In genomic region chr2:168191856-168192255, GRCm38 (mm10) we compare ENCODE assay signal across 17 mouse cellular contexts. TPM values are rescaled to one million over a fixed set of nuclear protein-coding genes. Genes with fewer than 3 reads are reported as not detected.
"Had no signal": no experiment of that assay in that cellular context is flagged by ENCODE, and none has a peak within 500 bp of the region (broad histone marks: within the 10 kb centered on the region; RNA-seq: fewer than 3 reads in every experiment).

No protein-coding gene starts in this region.

- DNase-seq: liver, postnatal 0 days; lung, adult 2 months; lung, postnatal 10 days; lung, postnatal 36 days; right cerebral cortex, postnatal 14 days; thymus, adult 2 months; thymus, postnatal 25 days; thymus, postnatal 4 days had no signal

- H3K27ac ChIP-seq: lung, embryonic 15.5 days; macrophage; midbrain, embryonic 13.5 days; midbrain, embryonic 15.5 days; neural tube, embryonic 12.5 days; stomach, embryonic 15.5 days had no signal

- H3K9ac ChIP-seq: liver, postnatal 0 days; lung, embryonic 15.5 days; midbrain, embryonic 13.5 days; midbrain, embryonic 15.5 days; neural tube, embryonic 12.5 days; stomach, embryonic 15.5 days had no signal

- H3K27me3 ChIP-seq: lung, embryonic 15.5 days; megakaryocyte, embryonic 14.5 days; midbrain, embryonic 13.5 days; midbrain, embryonic 15.5 days; neural tube, embryonic 12.5 days; stomach, embryonic 15.5 days had no signal

- H3K4me2 ChIP-seq: lung, embryonic 15.5 days; midbrain, embryonic 11.5 days; midbrain, embryonic 13.5 days; midbrain, embryonic 15.5 days; neural tube, embryonic 12.5 days; stomach, embryonic 15.5 days had no signal

- H3K4me3 ChIP-seq: lung, embryonic 15.5 days; megakaryocyte, embryonic 14.5 days; midbrain, embryonic 13.5 days; midbrain, embryonic 15.5 days; neural tube, embryonic 12.5 days; stomach, embryonic 15.5 days had no signal

- H3K9me3 ChIP-seq: lung, embryonic 15.5 days; megakaryocyte, embryonic 14.5 days; midbrain, embryonic 13.5 days; midbrain, embryonic 15.5 days; neural tube, embryonic 12.5 days; stomach, embryonic 15.5 days had no signal

- ATAC-seq: liver, postnatal 0 days; midbrain, embryonic 13.5 days; midbrain, embryonic 15.5 days had no signal

RNA-seq across cellular contexts. Expression of gene Adnp, which starts 15.1 kb away (rescaled TPM):
- total RNA-seq: monocyte, adult 5-6 weeks had no signal
